Mouse (Mus musculus) neural tube, embryonic 12.5 days (tissue): Measurements from ENCODE around the gene Inka1. TPM values are rescaled to one million over a fixed set of nuclear protein-coding genes. Genes with fewer than 3 reads are reported as not detected.
"Not testable (repeated sequence)": the region's sequence is repeated elsewhere in the genome, so short reads cannot be mapped to it uniquely, and the experiment has no call there.

ENCODE experiments used
- ATAC-seq: fragments of 200-750 bp; cut with Nextera tagmentation; 2 replicates; pipeline ENCODE4 v1.8.0; 2017; ENCODE audit warnings: low read depth, mild to moderate bottlenecking, moderate TSS enrichment, moderate library complexity; ENCODE audit not compliant: low FRiP score
- H3K27ac ChIP-seq: fragments of 300-500 bp; sonication (generic); 2 replicates; pipeline ENCODE4 v1.5.1; 2016
- H3K27me3 ChIP-seq: fragments of 300-500 bp; sonication (generic); replicated peaks from 2 replicates; pipeline ENCODE4 v1.6.1; 2016; ENCODE audit warnings: mild to moderate bottlenecking
- H3K36me3 ChIP-seq: fragments of 300-500 bp; sonication (generic); 2 replicates; pipeline ENCODE4 v1.6.1; 2016; ENCODE audit warnings: mild to moderate bottlenecking
- H3K4me1 ChIP-seq: fragments of 300-500 bp; sonication (generic); 2 replicates; pipeline ENCODE4 v1.6.1; 2016
- H3K4me2 ChIP-seq: fragments of 300-500 bp; sonication (generic); replicated peaks from 2 replicates; pipeline ENCODE4 v1.6.1; 2016; ENCODE audit warnings: mild to moderate bottlenecking
- H3K4me3 ChIP-seq: fragments of 300-500 bp; sonication (generic); 2 replicates; pipeline ENCODE4 v1.5.1; 2016
- H3K9ac ChIP-seq: fragments of 300-500 bp; sonication (generic); 2 replicates; pipeline ENCODE4 v1.6.1; 2016; ENCODE audit warnings: mild to moderate bottlenecking
- H3K9me3 ChIP-seq: fragments of 300-500 bp; sonication (generic); 2 replicates; pipeline ENCODE4 v1.6.1; 2016; ENCODE audit warnings: mild to moderate bottlenecking
- whole genome bisulfite sequencing: fragments of 180-500 bp; shearing (Covaris S2); methylation state at CpG from one replicate; pipeline ENCODE4 v1.1.7; 2016; 5-methylcytosine and 5-hydroxymethylcytosine counted together
- polyA plus RNA-seq: library from polyadenylated mRNA; unstranded; fragments of >200 nt; fragmentation: Nextera tagmentation; extraction: Ambion mirVana; gene quantifications from 2 replicates; pipeline ENCODE4 v1.2.1, GENCODE M21; 2016

Inka1 gene
- 39.2 and 42.3 TPM in 2 replicates for polyA plus RNA-seq

DNA sequence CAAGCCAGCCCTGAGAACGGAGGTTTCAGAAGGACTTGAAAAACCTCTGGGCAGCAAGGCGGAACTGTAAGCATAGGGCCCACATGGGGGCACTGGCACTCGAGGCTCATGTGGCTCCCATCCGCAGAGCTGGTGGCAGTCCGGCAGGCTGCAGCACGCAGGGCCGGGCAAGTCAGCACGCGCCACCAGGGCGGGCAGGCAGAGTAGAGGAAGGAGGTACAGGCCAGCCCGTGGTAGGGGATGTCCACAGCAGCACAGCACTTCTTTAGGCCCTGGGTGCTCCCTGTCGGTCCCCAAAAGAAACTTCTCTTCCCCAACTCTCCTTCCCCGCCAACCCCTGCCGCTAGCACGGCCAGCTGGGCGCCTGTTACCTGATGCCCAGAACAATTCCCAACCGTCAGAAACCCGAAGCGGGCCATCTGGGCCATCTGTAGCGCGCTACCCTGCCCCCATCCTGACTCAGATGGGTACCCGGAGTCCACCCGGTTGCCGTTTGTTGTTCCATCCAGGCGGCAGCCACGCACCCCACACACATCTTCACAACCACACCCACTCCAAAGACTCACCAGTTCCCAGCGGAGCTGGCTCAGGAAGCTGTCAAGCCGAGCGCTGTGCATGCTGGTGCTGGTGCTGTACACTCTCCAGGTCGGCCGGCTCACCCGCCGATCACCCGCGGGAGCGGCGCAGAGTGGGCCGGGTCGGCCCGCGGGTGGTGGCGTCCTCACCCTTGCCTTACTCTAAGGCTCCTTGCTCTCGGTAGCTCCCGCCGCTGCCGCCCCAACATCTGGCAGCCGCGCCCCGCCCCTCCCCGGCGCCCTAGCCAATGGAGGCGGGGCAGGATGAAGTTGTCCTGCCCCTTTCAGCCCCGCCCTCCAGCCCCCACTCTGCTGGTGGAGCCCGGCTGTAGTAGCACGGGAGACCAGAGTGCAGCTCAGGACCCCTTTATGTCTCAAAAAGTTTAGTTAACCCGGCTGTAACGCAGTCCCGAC, at the start of gene Inka1:
Inka1 (minus strand) TSS at position 749 of the 989 bp plus-strand sequence.
- Histone ChIP-seq H3K4me1 (peaks cover 40% of the 10 kb centered on the region), H3K4me2 (peak within 1 kb of the TSS; percentile 88), H3K9me3 (no peaks in the 10 kb centered on the region), H3K36me3 (no peaks in the 10 kb centered on the region), H3K4me3 (peak within 1 kb of the TSS; percentile 62), H3K27ac (peak within 1 kb of the TSS; percentile 42), H3K27me3 (peaks cover 24% of the 10 kb centered on the region), H3K9ac (peak within 1 kb of the TSS; percentile 59)
- peak; percentile 86 for ATAC-seq
- under 1% methylated on average over 58 of the region's 58 CpGs for WGBS

DNA sequence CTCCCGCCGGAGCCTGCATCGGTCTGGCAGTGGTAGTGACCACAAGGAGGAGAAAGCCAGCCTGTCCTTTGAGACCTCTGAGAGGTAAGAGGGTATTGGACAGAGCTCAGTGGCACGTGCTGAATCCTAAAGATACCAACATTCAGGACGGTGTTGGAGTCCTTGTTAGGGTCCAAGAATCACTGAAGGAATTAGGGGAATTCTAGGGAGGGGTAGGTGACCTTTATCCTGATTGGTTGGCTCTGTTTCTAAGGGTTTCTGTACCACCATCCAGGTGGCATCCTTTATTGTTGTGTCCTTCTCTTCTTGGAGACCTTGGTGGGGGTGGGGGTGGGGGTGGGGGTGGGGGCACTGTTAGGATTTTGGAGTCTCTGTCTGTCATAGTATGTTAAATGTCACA, 46.4 kb upstream of the Inka1 start:
- Histone ChIP-seq H3K4me3 (no peak overlapping the region), H3K9me3 (no peaks in the 10 kb centered on the region), H3K27ac (no peak overlapping the region), H3K36me3 (peaks cover 56% of the 10 kb centered on the region), H3K4me1 (no peaks in the 10 kb centered on the region), H3K9ac (no peak overlapping the region), H3K27me3 (no peaks in the 10 kb centered on the region), H3K4me2 (no peak overlapping the region)
- no peak for ATAC-seq
- WGBS: 94% methylated on average over 5 of the region's 5 CpGs

DNA sequence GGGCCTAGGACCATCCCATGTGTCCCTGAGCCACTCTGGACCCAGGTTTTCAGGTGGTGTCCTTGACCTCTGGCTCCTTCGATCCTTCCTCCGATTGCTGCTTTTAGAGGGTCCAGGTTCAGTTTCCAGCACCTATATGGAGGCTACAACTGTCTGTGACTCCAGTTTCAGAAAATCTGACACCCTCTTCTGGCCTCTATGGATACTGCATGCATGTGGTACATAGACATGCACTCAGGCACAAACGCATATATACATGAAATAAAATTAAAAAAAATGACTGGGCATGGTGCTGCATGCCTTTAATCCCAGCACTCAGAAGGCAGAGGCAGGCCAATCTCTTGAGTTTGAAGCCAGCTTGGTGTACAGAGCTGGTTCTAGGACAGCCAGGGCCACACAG, 42.2 kb upstream of the Inka1 start:
- H3K9me3 ChIP-seq: no peaks in the 10 kb centered on the region
- WGBS: 97% methylated on average over 3 of the region's 3 CpGs
- no peak overlapping the region for H3K4me3 ChIP-seq
- no peaks in the 10 kb centered on the region for H3K4me1 ChIP-seq
- no peak overlapping the region for H3K9ac ChIP-seq
- H3K36me3 ChIP-seq: peaks cover 59% of the 10 kb centered on the region
- no peaks in the 10 kb centered on the region for H3K27me3 ChIP-seq
- no peak overlapping the region for H3K4me2 ChIP-seq
- H3K27ac ChIP-seq: no peak overlapping the region
- ATAC-seq: no peak

DNA sequence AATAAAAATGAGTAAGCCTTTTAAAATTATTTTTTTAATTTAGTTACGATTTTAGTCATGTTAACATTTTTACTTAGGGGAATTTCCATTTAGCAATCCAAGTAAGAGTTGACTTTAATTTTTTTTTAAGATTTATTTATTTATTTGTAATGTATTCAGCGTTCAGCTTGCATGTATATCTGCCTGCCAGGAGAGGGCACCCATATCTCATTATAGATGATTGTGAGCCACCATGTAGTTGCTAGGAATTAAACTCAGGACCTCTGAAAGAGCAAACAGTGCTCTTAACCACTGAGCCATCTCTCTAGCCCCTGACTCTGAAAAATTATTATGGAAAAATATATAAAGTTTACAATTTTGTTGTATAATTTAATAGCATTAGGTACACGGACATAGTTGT, 40.9 kb upstream of the Inka1 start:
- no peak overlapping the region for H3K9ac ChIP-seq
- no peak overlapping the region for H3K4me3 ChIP-seq
- WGBS: 94% methylated on average over 3 of the region's 3 CpGs
- H3K27ac ChIP-seq: no peak overlapping the region
- no peaks in the 10 kb centered on the region for H3K9me3 ChIP-seq
- H3K27me3 ChIP-seq: no peaks in the 10 kb centered on the region
- H3K4me1 ChIP-seq: no peaks in the 10 kb centered on the region
- H3K36me3 ChIP-seq: peaks cover 48% of the 10 kb centered on the region
- H3K4me2 ChIP-seq: no peak overlapping the region
- ATAC-seq: no peak

DNA sequence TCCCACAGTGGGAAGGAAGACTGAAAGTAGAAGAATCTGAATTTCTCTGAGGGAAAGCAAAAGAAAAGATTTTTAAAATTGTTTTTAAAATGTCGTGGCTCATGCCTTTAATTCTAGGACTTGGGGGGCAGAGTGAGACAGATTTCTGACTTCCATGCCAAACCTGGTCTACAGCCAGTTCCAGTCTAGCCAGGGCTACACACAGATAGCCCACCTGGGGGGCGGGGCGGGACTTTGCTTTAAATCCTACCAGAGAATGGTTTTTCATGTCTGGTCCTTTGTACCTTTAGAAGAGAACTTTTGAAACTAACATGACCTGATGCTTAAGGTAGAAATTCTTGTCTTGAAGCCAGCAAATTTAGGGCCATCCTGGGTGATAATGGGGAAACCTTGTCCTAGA, 37.5 kb upstream of the Inka1 start:
- no peak overlapping the region for H3K27ac ChIP-seq
- WGBS: 87% methylated on average over 3 of the region's 3 CpGs
- H3K4me1 ChIP-seq: no peaks in the 10 kb centered on the region
- no peak overlapping the region for H3K4me2 ChIP-seq
- H3K9ac ChIP-seq: no peak overlapping the region
- H3K36me3 ChIP-seq: peaks cover 42% of the 10 kb centered on the region
- H3K9me3 ChIP-seq: no peaks in the 10 kb centered on the region
- no peaks in the 10 kb centered on the region for H3K27me3 ChIP-seq
- no peak overlapping the region for H3K4me3 ChIP-seq
- ATAC-seq: no peak

DNA sequence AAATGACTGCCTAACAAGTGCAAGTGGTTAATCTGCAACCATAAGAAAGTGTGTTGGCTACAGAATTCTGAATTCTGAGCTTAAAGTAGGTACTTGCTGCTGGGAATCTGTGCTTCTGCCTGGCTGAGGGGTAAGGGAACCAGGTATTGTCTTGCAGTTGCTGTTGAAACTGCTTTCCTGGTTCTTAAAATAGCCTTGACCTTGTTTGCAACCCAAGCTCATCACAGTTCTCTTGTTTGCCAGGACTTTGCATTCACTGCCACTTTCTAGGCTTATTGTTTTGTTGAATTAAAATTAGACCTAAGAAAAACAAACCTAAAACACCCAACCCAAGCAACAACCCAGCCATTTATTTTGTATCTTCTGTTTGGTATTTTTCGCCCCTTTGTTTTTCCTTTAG, 35.1 kb upstream of the Inka1 start:
- H3K4me1 ChIP-seq: no peaks in the 10 kb centered on the region
- no peaks in the 10 kb centered on the region for H3K27me3 ChIP-seq
- 95% methylated on average over 1 of the region's 1 CpGs for WGBS
- H3K4me2 ChIP-seq: no peak overlapping the region
- no peak overlapping the region for H3K4me3 ChIP-seq
- ATAC-seq: no peak
- no peak overlapping the region for H3K9ac ChIP-seq
- no peaks in the 10 kb centered on the region for H3K9me3 ChIP-seq
- peaks cover 22% of the 10 kb centered on the region for H3K36me3 ChIP-seq
- H3K27ac ChIP-seq: no peak overlapping the region

DNA sequence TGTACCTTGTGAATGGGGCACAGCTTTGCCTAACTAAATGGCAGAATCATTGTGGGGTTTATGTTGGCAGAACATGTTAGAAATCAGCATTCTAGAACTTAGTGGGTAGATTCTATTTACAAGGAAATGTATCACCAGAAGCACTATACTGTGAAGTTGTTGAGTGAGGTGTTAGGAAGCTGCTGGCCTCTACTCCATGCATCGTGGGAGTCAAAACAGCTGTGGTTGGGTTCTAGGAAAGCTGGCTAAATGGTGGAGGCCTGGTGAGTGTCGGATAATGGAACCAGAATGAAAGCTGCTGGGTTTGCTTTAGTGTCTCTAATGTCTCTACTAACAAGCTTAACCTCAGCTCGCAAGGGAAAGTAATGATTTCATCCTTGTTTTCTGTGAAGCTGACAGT, 31.4 kb upstream of the Inka1 start:
- Histone ChIP-seq H3K4me1 (no peaks in the 10 kb centered on the region), H3K9ac (no peak overlapping the region), H3K9me3 (no peaks in the 10 kb centered on the region), H3K27ac (no peak overlapping the region), H3K36me3 (peaks cover 10% of the 10 kb centered on the region), H3K4me2 (no peak overlapping the region), H3K27me3 (no peaks in the 10 kb centered on the region), H3K4me3 (no peak overlapping the region)
- 83% methylated on average over 3 of the region's 3 CpGs for WGBS
- ATAC-seq: no peak

DNA sequence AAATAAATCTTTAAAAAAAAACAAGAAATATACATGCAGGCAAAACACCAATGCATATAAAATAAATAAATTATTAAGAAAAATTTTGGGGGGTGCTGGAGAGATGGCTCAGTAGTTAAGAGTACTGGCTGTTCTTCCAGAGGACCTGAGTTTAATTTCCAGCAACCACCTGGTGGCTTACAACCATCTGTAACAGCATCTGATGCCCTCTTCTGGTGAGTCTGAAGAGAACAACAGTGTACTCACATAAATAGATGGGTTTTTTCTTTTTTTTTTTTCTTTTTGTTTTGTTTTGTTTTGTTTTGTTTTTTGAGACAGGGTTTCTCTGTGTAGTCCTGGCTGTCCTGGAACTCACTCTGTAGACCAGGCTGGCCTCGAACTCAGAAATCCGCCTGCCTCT, 27.9 kb upstream of the Inka1 start:
- H3K36me3 ChIP-seq, H3K4me3 ChIP-seq, H3K4me2 ChIP-seq, H3K9ac ChIP-seq, H3K27me3 ChIP-seq, H3K9me3 ChIP-seq, H3K4me1 ChIP-seq, ATAC-seq, H3K27ac ChIP-seq: not testable (repeated sequence)
- 98% methylated on average over 2 of the region's 2 CpGs for WGBS

DNA sequence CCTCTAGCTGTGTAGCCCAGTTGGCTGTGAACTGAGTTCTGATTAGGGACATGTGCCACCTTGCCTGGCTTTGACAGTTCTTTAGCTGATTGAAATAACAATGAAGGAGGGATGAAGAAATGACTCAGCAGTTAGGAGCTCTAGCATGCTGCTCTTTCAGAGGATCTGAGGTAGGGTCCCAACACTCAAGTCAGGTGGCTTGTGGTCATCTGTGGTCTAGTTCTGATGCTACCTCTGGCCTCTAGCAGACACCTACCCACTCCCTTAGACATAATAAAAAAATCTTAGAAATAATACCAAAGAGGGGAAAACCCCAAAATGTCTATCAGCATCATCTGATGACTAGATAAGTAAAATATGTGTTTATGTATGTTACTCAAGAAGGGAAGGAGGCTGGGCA, 24.7 kb upstream of the Inka1 start:
- Histone ChIP-seq H3K4me1 (no peaks in the 10 kb centered on the region), H3K9ac (no peak overlapping the region), H3K4me2 (no peak overlapping the region), H3K27ac (no peak overlapping the region), H3K9me3 (no peaks in the 10 kb centered on the region), H3K4me3 (no peak overlapping the region), H3K27me3 (no peaks in the 10 kb centered on the region), H3K36me3 (peaks cover 8% of the 10 kb centered on the region)
- ATAC-seq: no peak

DNA sequence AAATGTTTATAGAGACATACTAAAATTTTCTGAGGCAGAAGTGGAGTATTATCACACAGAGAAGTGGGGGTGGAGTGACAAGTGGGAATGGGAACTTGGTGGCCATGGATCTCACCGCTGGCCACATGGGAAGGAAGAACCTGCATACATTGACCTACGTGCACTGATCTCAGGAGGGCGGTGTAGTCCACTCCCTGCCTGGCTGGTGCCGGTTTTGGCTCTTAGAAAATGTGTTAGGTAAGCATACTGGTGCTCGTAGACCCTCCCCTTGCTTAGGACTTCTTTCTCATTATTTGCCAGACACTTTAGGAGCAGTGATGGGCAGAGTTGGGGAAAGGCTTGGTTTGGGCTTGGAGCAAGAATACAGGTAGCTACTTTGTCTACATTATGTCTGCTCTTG, 22.4 kb upstream of the Inka1 start:
- Histone ChIP-seq H3K9me3 (no peaks in the 10 kb centered on the region), H3K27ac (no peak overlapping the region)
- 96% methylated on average over 5 of the region's 5 CpGs for WGBS

DNA sequence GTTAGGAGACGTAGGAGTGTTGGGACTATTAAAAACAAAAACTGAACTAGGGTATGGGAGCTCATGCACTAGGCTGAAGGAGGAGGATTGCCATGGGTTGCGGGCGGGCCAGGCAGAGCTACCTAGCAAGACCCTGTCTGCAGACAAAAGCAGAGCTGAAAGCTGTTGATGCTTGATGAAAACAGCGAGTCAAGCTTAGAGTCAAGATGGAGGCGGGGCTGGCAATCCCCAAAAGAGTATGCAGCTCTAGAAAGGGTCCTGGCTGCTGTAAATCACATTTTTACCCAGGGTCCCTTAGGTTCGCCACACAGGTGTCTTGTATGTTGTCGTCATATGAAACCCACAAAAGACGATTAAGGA, 17.8 kb upstream of the Inka1 start:
- H3K4me2 ChIP-seq: peak overlapping the region; percentile 87
- H3K36me3 ChIP-seq: no peaks in the 10 kb centered on the region
- H3K27me3 ChIP-seq: no peaks in the 10 kb centered on the region
- H3K9ac ChIP-seq: peak overlapping the region; percentile 98
- peak overlapping the region; percentile 98 for H3K4me3 ChIP-seq
- no peaks in the 10 kb centered on the region for H3K9me3 ChIP-seq
- 18% methylated on average over 8 of the region's 8 CpGs for WGBS
- H3K27ac ChIP-seq: peak overlapping the region; percentile 77; the same call in 1 of the 2 replicates
- peaks cover 24% of the 10 kb centered on the region for H3K4me1 ChIP-seq
- ATAC-seq: no peak

More for the DNA sequence above, 22.4 kb upstream of the Inka1 start:
- H3K9ac ChIP-seq: no peak overlapping the region
- peaks cover 17% of the 10 kb centered on the region for H3K4me1 ChIP-seq
- no peaks in the 10 kb centered on the region for H3K27me3 ChIP-seq
- H3K36me3 ChIP-seq: peaks cover 7% of the 10 kb centered on the region
- no peak overlapping the region for H3K4me2 ChIP-seq
- ATAC-seq: no peak
- H3K4me3 ChIP-seq: no peak overlapping the region

DNA sequence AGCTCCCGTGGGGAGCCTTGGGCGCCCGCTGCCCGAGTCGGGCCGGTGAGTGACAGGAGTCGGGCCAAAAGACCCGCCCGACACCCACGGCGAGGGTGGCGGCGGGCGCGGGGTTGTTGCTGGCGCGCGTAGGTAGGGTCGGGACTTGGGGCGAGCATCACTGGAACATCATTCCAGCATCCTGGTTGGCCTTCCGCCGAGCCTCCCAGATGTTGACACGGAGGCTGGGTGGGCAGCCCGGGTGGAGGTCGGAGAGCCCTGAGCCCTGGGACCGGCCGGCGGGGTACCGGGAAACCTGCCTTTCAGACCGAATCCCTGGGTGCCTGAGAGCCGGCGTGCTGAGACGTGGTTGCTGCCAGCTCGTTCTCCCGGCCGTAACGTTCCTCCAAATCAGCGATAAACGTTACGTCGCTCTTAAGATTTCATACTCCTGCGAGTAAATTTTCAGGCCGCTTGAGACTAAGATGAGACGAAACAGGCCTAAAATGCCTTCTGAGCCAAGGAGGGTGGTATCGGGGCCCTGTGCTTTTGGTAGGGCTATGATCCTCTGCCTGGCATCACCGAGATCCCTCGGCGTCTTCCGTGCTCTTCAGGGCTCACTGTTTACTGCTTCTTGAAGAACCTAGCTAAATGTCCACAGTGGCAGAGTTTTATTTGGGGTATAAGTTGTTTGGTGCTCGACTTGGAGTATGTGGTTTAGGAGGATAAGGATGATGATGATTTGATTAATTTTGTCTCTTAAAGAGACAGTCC, 17.3 kb upstream of the Inka1 start:
- Histone ChIP-seq H3K9ac (peak overlapping the region; percentile 98), H3K9me3 (no peaks in the 10 kb centered on the region), H3K4me2 (peak overlapping the region; percentile 87), H3K27me3 (no peaks in the 10 kb centered on the region), H3K4me3 (peak overlapping the region; percentile 98), H3K27ac (peak overlapping the region; percentile 77), H3K36me3 (no peaks in the 10 kb centered on the region), H3K4me1 (peaks cover 24% of the 10 kb centered on the region)
- WGBS: under 1% methylated on average over 50 of the region's 50 CpGs
- ATAC-seq: peak; percentile 62
